Comparison of ENCODE assay signal across 1 mouse cellular context in the genomic region with DNA sequence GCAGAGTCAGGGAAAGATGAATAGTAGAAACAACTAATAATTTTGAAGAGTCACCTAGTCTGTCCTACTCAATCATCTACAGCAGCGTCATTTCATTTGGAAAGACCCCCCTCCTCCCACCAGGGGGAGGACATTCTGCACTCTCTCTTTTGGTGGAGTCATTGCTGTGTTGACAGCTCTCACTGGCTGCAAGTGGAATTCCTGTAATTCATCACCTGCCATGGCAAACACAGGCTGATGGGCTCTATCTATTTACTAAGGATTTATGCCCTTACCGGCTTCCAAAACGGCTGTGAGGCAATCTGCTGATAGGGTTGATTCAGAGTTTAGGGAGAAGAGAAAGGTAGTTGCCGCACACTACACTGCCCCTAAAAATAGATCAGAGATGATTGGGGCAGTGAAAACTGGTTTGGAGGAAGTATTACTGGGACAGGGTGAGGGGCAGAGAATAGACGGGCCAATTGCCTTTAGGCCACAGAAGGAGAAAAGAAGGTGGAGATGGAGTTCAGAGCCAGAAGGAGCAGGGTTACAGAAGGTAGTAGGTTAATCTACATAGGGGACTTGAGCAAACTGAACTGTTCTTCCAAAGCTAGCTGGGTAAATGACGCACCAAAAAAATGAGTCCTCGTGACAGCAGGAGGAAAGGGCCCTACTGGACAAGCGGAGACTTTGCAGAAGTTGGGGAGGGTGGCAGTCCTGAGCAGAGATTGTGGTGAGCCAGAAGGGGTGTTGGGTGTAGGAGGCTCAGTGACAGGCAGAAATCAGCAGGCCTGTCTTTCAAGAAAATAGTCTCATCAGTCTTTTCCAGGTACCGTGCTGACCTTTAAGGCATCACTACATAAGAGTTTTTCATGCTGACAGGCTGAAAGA.
TF ChIP-seq lines count a peak whose summit lies in the region.

No protein-coding gene starts in this region.

TF ChIP-seq in CH12.LX, 34 proteins besides CTCF, POLR2A, EP300 and RAD21 (continued from another document):
- no peak for TF ChIP-seq E2F4 (IDR thresholded peaks at IDR 0.05; ENCODE audit: insufficient replicate concordance, low read depth, low read length)
- TF ChIP-seq CHD2 (IDR thresholded peaks at IDR 0.05; ENCODE audit: low read length): no peak
